Mouse (Mus musculus) A20 (cell line): ENCODE data around the gene Mgat1.
A peak's percentile ranks its signal among the peaks of the same experiment; 100 is the strongest.
"Not testable (repeated sequence)": the region's sequence is repeated elsewhere in the genome, so short reads cannot be mapped to it uniquely, and the experiment has no call there.

Experiments used
- DNase-seq: peaks from one replicate; pipeline ENCODE4 v3.0.0-alpha.2; 2011; ENCODE audit warnings: low read depth, low spot score

The Mgat1 gene

DNA sequence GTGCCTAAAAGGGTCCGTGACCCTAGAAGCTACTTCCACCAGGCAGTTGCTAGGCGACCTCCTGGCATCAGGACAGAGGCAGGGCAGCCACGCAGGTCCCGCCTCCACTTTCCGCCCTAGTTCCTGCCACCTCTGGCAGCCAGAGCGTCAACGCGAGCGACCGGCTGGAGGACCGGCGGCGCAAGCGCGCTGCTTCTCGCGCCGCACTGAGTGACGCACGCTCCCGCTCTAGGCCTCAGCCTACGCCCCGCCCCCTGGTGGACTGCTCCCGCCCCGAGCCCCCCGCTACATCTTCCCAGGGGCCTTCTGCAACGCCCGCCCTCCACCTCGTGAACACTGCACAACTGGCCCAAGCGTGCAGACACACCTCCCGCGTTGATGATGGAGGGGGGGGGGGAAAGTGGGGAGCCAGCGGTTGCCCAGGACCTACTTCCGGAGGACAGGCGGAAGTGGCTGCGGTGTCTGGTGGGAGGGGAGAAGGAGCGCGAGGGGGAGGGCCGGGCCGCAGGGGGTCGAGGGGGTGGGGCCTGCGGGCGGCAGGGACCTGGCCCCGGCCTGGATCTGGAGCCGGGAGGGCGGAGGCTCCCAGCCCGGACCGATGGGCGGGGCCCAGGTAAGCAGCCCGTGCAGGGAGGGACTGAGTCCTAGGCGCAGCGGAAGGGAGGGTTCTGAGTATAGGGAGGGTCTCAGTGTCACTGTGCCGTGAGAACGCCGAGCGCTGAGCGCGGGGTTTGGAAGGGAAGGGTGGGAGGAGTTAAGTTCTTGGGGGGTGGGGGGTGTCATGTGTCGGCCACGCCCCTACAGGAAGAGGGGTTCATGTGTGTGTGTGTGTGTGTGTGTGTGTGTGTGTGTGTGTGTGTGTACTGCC lies at the start of gene Mgat1:
Gene Mgat1 (plus strand): TSS at position 465 of the 868 bp plus-strand sequence.
- DNase-seq = peak; percentile 98

- DNase-seq = not testable (repeated sequence)
Observed at GRCm38 (mm10) chr11:49194771-49195170, 49.2 kb upstream of the Mgat1 start.

DNA sequence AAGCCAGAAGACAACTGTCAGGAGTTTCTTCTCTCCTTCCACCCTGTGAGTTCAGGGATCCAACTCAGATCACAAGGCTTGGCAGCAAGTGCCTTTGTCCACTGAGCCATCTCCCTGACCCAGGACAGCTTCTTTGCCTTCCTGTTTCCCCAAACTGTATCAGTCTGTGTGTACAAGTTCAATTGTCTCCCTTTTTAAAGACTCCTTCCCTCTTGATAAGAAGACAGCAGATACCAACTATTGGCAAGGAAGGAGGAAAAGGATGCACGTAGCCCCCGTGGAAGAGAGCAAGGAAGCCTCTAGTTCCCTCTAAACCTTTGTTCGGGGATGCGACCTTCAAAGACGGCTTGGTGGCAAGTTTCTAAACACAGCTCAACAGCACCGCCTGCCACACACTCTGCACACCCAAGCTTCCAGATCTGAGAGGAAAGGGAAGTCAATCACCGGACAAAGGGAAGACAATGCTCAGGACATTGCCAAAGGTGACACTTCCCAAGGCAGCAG lies 48.1 kb upstream of the Mgat1 start:
- no peak for DNase-seq

DNA sequence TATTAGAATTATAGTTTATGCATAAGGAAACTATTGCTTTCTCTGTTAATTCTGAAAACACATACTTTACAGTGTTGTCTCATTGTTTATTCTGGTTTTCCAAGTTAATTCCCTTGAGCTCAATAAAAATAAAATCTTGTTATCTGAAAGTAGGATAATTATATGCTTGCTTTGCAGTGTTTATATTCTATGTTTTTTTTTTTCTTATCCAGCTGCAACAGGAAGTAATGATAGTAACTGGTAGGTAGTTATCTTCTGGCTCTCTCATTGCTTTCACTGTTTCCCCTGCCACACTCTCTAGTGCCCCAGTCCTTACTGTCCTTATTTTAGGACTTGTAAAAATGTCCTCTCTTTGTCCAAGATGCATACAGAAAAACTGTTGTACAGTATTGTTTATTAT lies 43.3 kb upstream of the Mgat1 start:
- no peak for DNase-seq

DNA sequence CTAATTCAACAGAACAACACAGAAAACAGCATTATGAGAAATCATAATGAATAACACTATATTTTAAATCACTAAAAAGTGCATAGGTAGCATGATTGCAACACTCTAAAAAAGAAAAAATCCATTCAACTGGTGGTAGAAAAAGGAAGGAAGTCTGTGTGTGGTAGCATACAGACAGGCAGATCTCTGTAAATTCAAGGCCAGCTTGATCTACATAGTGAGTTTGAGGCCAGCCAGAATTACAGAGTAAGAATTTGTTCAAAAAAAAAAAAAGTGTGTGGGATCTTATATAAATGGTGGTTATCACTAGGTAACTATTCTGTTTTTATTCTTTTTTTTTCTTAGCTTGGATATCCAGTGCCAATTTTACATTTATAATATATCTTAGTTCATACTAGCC lies 42.8 kb upstream of the Mgat1 start:
- DNase-seq = no peak

GRCm38 (mm10) chr11:49202071-49202470 lies 41.9 kb upstream of the Mgat1 start:
- DNase-seq = no peak

GRCm38 (mm10) chr11:49202523-49203061 lies 41.4 kb upstream of the Mgat1 start:
- DNase-seq = peak; percentile 75

GRCm38 (mm10) chr11:49203129-49203768 lies 40.7 kb upstream of the Mgat1 start, which contains the start of gene Zfp62:
Gene Zfp62 (plus strand): TSS chr11:49203292.
- DNase-seq = peak; percentile 95

DNA sequence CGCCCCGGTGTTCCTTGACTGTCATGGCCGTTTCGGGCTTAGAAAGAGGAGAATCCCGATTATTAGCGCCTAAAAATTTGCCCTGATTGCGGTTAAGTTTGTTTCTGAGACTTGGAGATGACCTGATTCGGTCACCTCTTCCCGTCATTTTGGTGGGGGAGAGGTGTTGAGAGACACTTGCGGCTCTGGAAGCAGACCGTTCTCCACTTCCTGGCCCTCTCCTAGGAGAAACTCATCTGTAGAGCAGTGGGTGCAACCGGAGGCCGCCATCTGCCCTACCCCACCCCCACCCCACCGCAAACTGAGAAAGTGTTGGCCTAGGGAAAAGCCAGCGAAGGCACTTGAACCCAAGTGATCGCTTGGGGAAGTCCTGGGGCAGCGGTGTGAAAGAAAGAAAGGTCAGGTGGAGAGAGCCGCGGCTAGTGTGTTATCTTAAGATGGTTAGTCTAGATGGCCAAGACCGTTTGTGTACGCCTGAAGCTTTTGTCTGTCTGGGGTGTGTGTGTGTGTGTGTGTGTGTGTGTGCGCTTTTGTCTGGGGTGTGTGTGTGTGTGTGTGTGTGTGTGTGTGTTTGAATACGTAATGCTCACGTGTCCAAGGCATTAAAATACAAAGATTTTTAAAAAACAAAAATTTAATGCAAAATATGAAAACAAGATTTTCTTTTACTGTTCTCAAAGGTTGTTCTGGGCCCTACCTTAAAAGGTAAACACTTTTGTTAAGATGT lies 40.1 kb upstream of the Mgat1 start:
- DNase-seq = peak; percentile 91

DNA sequence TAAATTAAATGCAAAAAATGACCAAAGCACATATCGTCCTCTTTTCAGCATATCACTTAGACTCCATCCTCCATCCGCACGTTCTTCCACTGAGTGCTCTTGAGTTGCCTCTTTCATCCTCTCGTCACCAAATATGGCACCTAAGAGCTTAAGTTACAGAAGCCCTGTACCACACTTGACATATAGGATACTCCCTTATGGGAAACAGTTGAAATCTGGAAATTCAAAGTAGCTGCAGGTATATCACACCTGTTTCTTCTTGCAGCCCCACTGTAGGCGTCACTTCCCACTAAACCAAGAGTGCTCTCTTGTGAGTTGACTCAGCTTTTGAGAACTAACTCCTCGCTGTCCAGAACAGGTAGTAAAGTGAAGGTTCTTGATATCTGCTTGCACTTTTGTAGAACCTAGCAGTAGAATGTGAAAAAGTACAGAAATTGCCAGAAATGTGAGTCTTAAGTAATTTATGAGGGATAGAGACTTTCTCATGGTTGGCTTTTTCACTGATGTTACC lies 38.9 kb upstream of the Mgat1 start:
- DNase-seq = peak; percentile 60

GRCm38 (mm10) chr11:49207495-49207894 lies 36.5 kb upstream of the Mgat1 start:
- DNase-seq = no peak

DNA sequence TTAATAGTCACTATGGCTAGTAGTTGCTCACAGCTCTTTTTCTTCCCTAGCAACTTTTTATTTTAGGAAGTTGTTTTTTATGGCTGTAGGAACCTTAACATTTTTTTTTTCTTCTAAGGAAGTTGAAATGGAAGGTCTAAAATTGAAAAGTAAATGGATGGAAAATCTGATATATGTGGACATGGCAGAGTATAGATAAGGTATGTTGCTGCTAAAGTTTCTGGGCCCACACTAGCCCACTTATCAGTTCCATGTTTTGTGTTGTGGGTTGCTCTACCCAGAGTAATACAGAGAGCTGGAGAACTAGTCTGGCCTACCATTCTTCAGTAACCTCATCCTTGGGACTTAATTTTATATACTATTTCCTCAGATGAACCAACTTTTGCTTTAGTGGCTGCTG lies 31.4 kb upstream of the Mgat1 start:
- no peak for DNase-seq

DNA sequence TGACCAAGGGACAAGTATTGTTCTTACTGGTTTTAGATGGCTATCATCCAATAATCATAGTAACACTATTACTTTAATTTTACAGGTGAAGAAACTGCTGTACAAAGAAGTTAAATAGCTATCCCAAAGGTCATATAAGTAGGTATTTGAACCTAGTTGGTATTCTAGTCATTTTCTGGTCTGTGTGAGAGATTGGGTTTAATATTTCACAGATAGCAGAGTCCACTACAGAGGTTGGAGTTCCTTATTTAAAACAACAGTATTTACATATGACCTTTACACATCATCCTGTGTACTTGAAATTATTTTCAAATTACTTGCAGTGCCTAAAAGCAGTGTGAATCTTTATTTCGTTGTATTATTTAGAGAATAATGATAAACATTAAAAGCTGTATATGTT lies 30.5 kb upstream of the Mgat1 start:
- no peak for DNase-seq

DNA sequence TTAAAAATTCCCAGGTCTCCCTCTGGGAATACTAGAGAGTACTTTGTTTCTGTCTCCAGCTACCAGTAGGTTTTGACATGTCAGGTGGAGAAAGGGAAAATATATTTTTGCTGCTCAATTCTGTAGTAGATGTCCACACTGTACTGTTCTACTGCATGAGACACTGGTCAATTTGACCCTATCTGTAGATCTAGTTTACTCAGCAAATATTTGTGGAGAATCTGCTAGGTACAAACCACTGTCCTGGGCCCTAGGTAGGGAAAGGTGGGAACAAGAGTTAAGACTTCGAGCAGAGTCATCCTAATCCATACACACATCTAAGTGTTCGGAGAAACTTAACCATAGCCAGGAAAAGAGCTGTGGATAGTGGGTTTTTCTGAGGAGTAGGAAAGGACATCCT lies 24.7 kb upstream of the Mgat1 start:
- DNase-seq = no peak

GRCm38 (mm10) chr11:49224455-49224854 lies 19.5 kb upstream of the Mgat1 start:
- no peak for DNase-seq

- no peak for DNase-seq
Observed at GRCm38 (mm10) chr11:49232781-49233180, 11.2 kb upstream of the Mgat1 start.

DNA sequence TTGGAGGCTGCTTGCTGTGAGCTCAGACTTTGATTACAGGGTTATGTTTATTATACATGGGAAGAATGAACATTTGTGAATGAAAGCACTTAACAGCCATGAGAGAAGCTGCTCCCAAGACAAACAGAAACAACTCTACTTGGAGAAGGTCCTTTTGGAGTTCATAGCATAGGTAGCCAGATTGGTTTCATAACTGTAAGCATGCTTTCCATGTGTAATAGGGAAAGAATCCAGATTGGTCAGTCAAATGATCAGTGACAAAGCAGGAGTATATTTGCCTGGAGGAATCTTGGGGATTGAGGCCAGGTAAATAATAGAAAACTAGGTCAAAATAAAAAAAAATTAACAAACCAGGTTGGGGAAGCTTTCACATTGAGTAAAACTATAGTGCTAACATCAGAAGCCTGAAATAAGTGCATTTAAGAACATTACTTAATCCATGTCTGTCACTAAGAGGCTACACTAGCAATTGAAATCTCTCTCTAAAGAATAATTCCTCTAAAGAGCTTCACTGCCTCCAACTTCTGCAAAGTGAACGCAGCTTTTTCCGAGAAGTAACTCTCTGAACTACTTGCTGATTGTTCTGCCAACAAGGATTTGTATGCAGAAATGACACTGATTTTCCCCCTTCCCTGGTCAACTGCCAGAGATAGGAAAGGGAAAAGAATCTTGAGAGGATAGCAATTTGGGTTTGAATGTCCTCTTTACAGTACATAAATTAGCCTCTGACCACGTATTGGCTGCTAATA lies 8.4 kb upstream of the Mgat1 start:
- DNase-seq = no peak

DNA sequence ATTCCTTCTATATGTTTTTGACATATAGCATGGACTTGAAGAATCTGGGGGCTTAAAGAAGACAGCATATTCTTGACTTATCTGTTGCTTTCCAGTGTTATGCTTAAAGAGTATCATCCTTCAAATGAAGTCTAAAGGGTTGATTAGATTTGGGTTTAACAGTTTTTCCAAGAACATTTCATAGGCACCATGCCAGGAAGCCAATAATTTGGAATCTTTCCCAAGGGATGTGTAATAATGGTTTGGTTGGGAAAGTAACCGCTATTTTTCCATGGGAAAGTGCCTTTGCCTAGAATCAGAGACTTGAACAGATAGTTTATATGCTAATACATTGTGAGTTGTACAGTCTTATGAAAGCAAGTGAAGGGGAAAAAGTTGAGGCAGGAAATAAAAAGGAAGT lies 7.1 kb upstream of the Mgat1 start:
- no peak for DNase-seq

GRCm38 (mm10) chr11:49237532-49237931 lies 6.5 kb upstream of the Mgat1 start:
- peak; percentile 71 for DNase-seq

GRCm38 (mm10) chr11:49240310-49240709 lies 3.7 kb upstream of the Mgat1 start:
- DNase-seq = no peak

- DNase-seq = peak; percentile 60
Observed at GRCm38 (mm10) chr11:49240874-49241273, 3.1 kb upstream of the Mgat1 start.
